Mouse (Mus musculus) left cerebral cortex, postnatal 14 days (tissue): ENCODE data around the gene Cox10. TPM values are rescaled to one million over a fixed set of nuclear protein-coding genes. Genes with fewer than 3 reads are reported as not detected.
"Not testable (repeated sequence)": the region's sequence is repeated elsewhere in the genome, so short reads cannot be mapped to it uniquely, and the experiment has no call there.

Experiments
- DNase-seq, 2 experiments: peaks; one replicate each; pipeline ENCODE4 v3.0.0; 2021 to 2022; ENCODE audit warnings: low spot score in 2 of 2, mixed read lengths in 1 of 2
- intact Hi-C: fragments of 180-260 bp; cut with DNase I; formaldehyde crosslinking; loops from one replicate; pipeline ENCODE4 v1.15.1; 2025
- long read RNA-seq, 2 experiments: library from polyadenylated mRNA; stranded (forward); transcript quantifications; one replicate each; pipeline ENCODE4 v2.0.0; 2021
- total RNA-seq, 2 experiments: library from RNA; stranded (reverse); gene quantifications; 2 replicates each; pipeline ENCODE4 v1.2.3; 2021

Gene Cox10
- 10 to 100 TPM; 27.3 to 28.6 TPM for total RNA-seq
- long read RNA-seq, experiment 1, transcript Cox10-201 (7 exons, 2,915 nt), result major isoform, 45 of 59 reads
- long read RNA-seq, experiment 1, partial matches to known transcripts, result 1 of 59 reads
- long read RNA-seq, experiment 1, other reads (novel, unspliced or antisense), result 13 of 59 reads
- long read RNA-seq, experiment 2, transcript Cox10-201 (7 exons, 2,915 nt), result major isoform, 36 of 41 reads
- long read RNA-seq, experiment 2, partial matches to known transcripts, result 2 of 41 reads
- long read RNA-seq, experiment 2, other reads (novel, unspliced or antisense), result 3 of 41 reads

GRCm38 (mm10) chr11:64078956-64079726, at the start of gene Cox10:
Gene Cox10 (minus strand): TSS chr11:64079468.
- DNase-seq, result peak; percentile 78 to 86
- intact Hi-C loops, result loop anchor here (10.0 kb wide), 1 partner anchor 356 kb away; the partner anchor contains the start of genes F930015N05Rik and Hs3st3a1

GRCm38 (mm10) chr11:64128016-64128415, 48.7 kb upstream of the Cox10 start:
- intact Hi-C loops, result no loop called here
- DNase-seq, result no peak

GRCm38 (mm10) chr11:64125471-64125870, 46.2 kb upstream of the Cox10 start:
- DNase-seq, result no peak
- intact Hi-C loops, result no loop called here

GRCm38 (mm10) chr11:64123174-64123573, 43.9 kb upstream of the Cox10 start:
- intact Hi-C loops, DNase-seq: not testable (repeated sequence)

GRCm38 (mm10) chr11:64116711-64117110, 37.4 kb upstream of the Cox10 start:
- intact Hi-C loops, result no loop called here

GRCm38 (mm10) chr11:64115822-64116221, 36.6 kb upstream of the Cox10 start:
- intact Hi-C loops, result no loop called here
- DNase-seq, result no peak

More at GRCm38 (mm10) chr11:64116711-64117110, 37.4 kb upstream of the Cox10 start:
- no peak for DNase-seq

GRCm38 (mm10) chr11:64115101-64115500, 35.8 kb upstream of the Cox10 start:
- DNase-seq, result no peak
- intact Hi-C loops, result no loop called here

- no peak for DNase-seq
- intact Hi-C loops, result no loop called here
Measured at GRCm38 (mm10) chr11:64100060-64100459, 20.8 kb upstream of the Cox10 start.

- intact Hi-C loops, result no loop called here
- no peak for DNase-seq
Measured at GRCm38 (mm10) chr11:64093058-64093457, 13.8 kb upstream of the Cox10 start.

GRCm38 (mm10) chr11:64091150-64091549, 11.9 kb upstream of the Cox10 start:
- intact Hi-C loops, result no loop called here
- DNase-seq, result no peak

GRCm38 (mm10) chr11:64089682-64090081, 10.4 kb upstream of the Cox10 start:
- DNase-seq, result no peak
- intact Hi-C loops, result no loop called here

GRCm38 (mm10) chr11:64085888-64086287, 6.6 kb upstream of the Cox10 start:
- DNase-seq, result no peak
- intact Hi-C loops, result no loop called here

- no peak for DNase-seq
- intact Hi-C loops, result loop anchor here (10.0 kb wide), 1 partner anchor 355 kb away; the partner anchor contains the start of genes F930015N05Rik and Hs3st3a1
Measured at GRCm38 (mm10) chr11:64079727-64080081, 436 bp upstream of the Cox10 start.

GRCm38 (mm10) chr11:64076212-64076611, 3.1 kb downstream of the Cox10 start:
- no peak for DNase-seq
- intact Hi-C loops, result loop anchor here (10.0 kb wide), 1 partner anchor 359 kb away; the partner anchor contains the start of genes F930015N05Rik and Hs3st3a1

GRCm38 (mm10) chr11:64073379-64073778, 5.9 kb downstream of the Cox10 start:
- DNase-seq, result no peak
- intact Hi-C loops, result loop anchor here (10.0 kb wide), 1 partner anchor 361 kb away; the partner anchor contains the start of genes F930015N05Rik and Hs3st3a1

- DNase-seq, result no peak
- intact Hi-C loops, result loop anchor here (10.0 kb wide), 1 partner anchor 363 kb away; the partner anchor contains the start of genes F930015N05Rik and Hs3st3a1
Measured at GRCm38 (mm10) chr11:64071536-64071935, 7.7 kb downstream of the Cox10 start.

- no peak for DNase-seq
- intact Hi-C loops, result no loop called here
Measured at GRCm38 (mm10) chr11:64066001-64066400, 13.3 kb downstream of the Cox10 start.

GRCm38 (mm10) chr11:64063130-64063529, 16.1 kb downstream of the Cox10 start:
- intact Hi-C loops, result no loop called here
- DNase-seq, result no peak

- intact Hi-C loops, result no loop called here
- no peak for DNase-seq
Measured at GRCm38 (mm10) chr11:64062226-64062625, 17.0 kb downstream of the Cox10 start.

GRCm38 (mm10) chr11:64059305-64059704, 20.0 kb downstream of the Cox10 start:
- DNase-seq, result no peak
- intact Hi-C loops, result no loop called here
